Mouse (Mus musculus) hindbrain, postnatal 0 days (tissue): ENCODE results near the gene Magi2. TPM values are rescaled to one million over a fixed set of nuclear protein-coding genes. Genes with fewer than 3 reads are reported as not detected.
A peak's percentile ranks its signal among the peaks of the same experiment; 100 is the strongest.

Source experiments
- ATAC-seq: fragments of 200-750 bp; cut with Nextera tagmentation; 2 replicates; pipeline ENCODE4 v1.8.0; 2017; ENCODE audit warnings: mild to moderate bottlenecking, moderate TSS enrichment, moderate library complexity
- DNase-seq: peaks from one replicate; pipeline ENCODE4 v3.0.0-alpha.2; 2015; ENCODE audit warnings: low spot score
- H3K27ac ChIP-seq: fragments of 300-500 bp; sonication (generic); 2 replicates; pipeline ENCODE4 v1.5.1; 2014; ENCODE audit warnings: mild to moderate bottlenecking
- H3K27me3 ChIP-seq: fragments of 300-500 bp; sonication (generic); 2 replicates; pipeline ENCODE4 v1.6.1; 2014; ENCODE audit warnings: low read length, mixed read lengths; ENCODE audit not compliant: insufficient read depth
- H3K36me3 ChIP-seq: fragments of 300-500 bp; sonication (generic); 2 replicates; pipeline ENCODE4 v1.6.1; 2014; ENCODE audit warnings: low read length, mixed read lengths; ENCODE audit not compliant: insufficient read depth
- H3K4me1 ChIP-seq: fragments of 300-500 bp; sonication (generic); 2 replicates; pipeline ENCODE4 v1.6.1; 2014; ENCODE audit warnings: antibody characterized with exemption, low read length, mixed read lengths; ENCODE audit not compliant: insufficient read depth
- H3K4me2 ChIP-seq: fragments of 300-500 bp; sonication (generic); 2 replicates; pipeline ENCODE4 v1.6.1; 2014; ENCODE audit warnings: low read depth, mild to moderate bottlenecking, low read length, moderate library complexity, mixed read lengths
- H3K4me3 ChIP-seq: fragments of 300-500 bp; sonication (generic); 2 replicates; pipeline ENCODE4 v1.5.1; 2014; ENCODE audit warnings: low read length
- H3K9ac ChIP-seq: fragments of 300-500 bp; sonication (generic); replicated peaks from 2 replicates; pipeline ENCODE4 v1.6.1; 2014; ENCODE audit warnings: mild to moderate bottlenecking, low read length, moderate library complexity, mixed read lengths
- H3K9me3 ChIP-seq: fragments of 300-500 bp; sonication (generic); 2 replicates; pipeline ENCODE4 v1.6.1; 2016; ENCODE audit warnings: low read length, mixed read lengths
- CTCF ChIP-seq: IDR thresholded peaks from 2 replicates; pipeline ENCODE4 v1.5.1; 2016; ENCODE audit warnings: antibody characterized with exemption, control low read depth, low read depth
- WGBS: fragments of 180-500 bp; shearing (Covaris S2); extraction: QIAGEN DNeasy Blood & Tissue Kit; methylation state at CpG from one replicate; pipeline ENCODE4 v1.1.7; 2014; 5-methylcytosine and 5-hydroxymethylcytosine counted together
- polyA plus RNA-seq: library from polyadenylated mRNA; unstranded; fragments of >200 nt; fragmentation: Nextera tagmentation; extraction: Ambion mirVana; gene quantifications from 2 replicates; pipeline ENCODE4 v1.2.1, GENCODE M21; 2015
- total RNA-seq: library from RNA; depleted of rRNA; stranded (reverse); fragments of >200 nt; gene quantifications from 2 replicates; pipeline ENCODE4 v1.2.3, GENCODE M21; 2014

Gene Magi2
- total and polyA plus RNA-seq, 2 experiments from 2014 or later, result 17.3 to 45.5 TPM

DNA sequence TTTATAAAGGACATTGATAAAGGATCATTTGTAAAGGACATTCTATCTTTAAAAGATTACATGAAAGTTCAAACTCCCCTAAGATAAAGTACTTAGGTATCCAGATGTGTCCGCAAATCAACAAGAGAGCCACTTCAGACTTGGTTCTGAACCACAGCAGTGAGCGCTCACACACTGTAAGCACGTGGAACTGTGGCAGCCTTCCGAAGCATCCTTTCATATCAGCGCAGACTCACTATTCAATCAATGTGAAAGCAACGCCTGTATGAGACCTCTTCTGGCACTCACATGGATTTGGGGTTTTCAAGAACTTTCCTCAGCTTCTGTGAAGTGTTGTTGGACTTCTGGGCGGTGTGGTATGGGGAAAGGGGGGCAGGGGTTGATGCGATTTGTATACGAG lies 970.6 kb downstream of the Magi2 start:
- Histone ChIP-seq H3K9ac (no peak overlapping the region), H3K27ac (no peak overlapping the region; the same call in 1 of the 2 replicates), H3K36me3 (no peaks in the 10 kb centered on the region), H3K9me3 (no peaks in the 10 kb centered on the region), H3K4me1 (no peaks in the 10 kb centered on the region), H3K27me3 (no peaks in the 10 kb centered on the region), H3K4me2 (peak overlapping the region; percentile 5; the same call in 1 of the 2 replicates), H3K4me3 (no peak overlapping the region)
- TF ChIP-seq CTCF, result no peak
- ATAC-seq (no peak), DNase-seq (peak; percentile 15)
- 58% methylated on average over 9 of the region's 9 CpGs for WGBS

GRCm38 (mm10) chr5:20201348-20201747 lies 974.5 kb downstream of the Magi2 start:
- no peak overlapping the region for H3K9ac ChIP-seq
- DNase-seq, result no peak
- no peaks in the 10 kb centered on the region for H3K4me1 ChIP-seq
- no peak overlapping the region for H3K27ac ChIP-seq
- no peak overlapping the region for H3K4me3 ChIP-seq
- no peaks in the 10 kb centered on the region for H3K27me3 ChIP-seq
- ATAC-seq, result no peak
- no peaks in the 10 kb centered on the region for H3K9me3 ChIP-seq
- H3K4me2 ChIP-seq, result no peak overlapping the region
- 47% methylated on average over 1 of the region's 1 CpGs for WGBS
- no peaks in the 10 kb centered on the region for H3K36me3 ChIP-seq
- no peak for TF ChIP-seq CTCF

DNA sequence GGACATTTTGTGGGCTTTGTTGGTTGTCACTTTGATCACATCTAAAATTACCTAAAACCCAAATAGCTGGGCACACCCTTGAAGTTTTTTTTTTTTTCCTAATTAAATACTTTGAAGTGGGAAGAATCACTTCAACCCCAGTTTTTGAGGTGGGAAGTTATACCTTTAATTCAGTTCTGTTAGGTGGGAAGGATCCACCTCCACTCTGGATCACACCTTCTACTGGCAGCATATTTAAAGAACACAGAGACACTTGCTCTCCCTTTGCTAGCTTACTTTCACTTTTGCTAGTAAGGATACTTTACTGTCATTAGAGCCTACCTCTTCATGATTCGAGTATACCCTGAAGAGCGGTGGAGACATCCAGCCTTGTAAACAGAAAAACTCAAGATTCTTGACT lies 981.3 kb downstream of the Magi2 start:
- Histone ChIP-seq H3K4me2 (no peak overlapping the region), H3K9me3 (no peaks in the 10 kb centered on the region), H3K36me3 (no peaks in the 10 kb centered on the region), H3K27ac (no peak overlapping the region), H3K27me3 (no peaks in the 10 kb centered on the region), H3K4me3 (no peak overlapping the region), H3K9ac (no peak overlapping the region), H3K4me1 (no peaks in the 10 kb centered on the region)
- ATAC-seq (no peak), DNase-seq (no peak)
- no peak for TF ChIP-seq CTCF
- WGBS, result 98% methylated on average over 2 of the region's 2 CpGs

GRCm38 (mm10) chr5:20213299-20213698 lies 986.5 kb downstream of the Magi2 start:
- Histone ChIP-seq H3K9me3 (no peaks in the 10 kb centered on the region), H3K4me1 (no peaks in the 10 kb centered on the region), H3K36me3 (no peaks in the 10 kb centered on the region), H3K4me3 (no peak overlapping the region), H3K4me2 (no peak overlapping the region), H3K27ac (no peak overlapping the region), H3K27me3 (no peaks in the 10 kb centered on the region), H3K9ac (no peak overlapping the region)
- ATAC-seq (no peak), DNase-seq (no peak)
- 71% methylated on average over 2 of the region's 2 CpGs for WGBS
- no peak for TF ChIP-seq CTCF

DNA sequence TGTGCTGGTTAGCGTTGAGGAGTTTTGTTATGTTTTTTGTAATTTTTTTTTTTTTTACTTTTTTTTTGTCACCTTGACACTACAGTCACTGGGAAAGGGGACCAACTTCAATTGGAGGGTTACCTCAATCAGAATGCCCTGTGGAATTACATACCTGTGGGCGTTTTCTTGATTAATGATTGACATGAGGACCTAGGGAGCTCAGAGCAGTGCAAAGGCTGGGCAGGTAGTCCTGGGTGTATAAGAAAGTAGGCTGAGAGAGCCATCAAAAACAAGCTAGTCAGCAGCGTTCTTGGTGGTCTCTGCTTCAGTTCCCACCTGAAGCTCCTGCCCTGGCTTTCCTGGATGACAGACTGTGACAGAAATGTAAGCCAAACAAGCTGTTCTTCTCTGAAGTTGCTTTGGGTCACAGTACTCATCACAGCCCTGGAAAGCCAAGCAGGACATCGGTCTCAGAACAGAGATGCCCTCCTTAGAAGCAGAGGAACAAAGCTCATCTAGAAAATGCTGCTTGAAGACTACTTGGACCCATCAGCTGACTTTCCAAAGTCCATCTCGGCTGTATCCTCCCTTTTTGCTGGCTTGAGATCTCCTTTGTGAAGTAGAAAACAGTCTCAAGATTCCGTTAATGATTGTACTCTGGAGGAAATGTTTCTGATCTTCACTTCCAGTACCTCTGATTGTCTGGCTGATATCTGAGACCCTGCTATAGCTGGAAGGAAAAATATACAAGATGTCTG lies 999.8 kb downstream of the Magi2 start:
- WGBS, result 84% methylated on average over 6 of the region's 6 CpGs
- Histone ChIP-seq H3K36me3 (no peaks in the 10 kb centered on the region), H3K27ac (no peak overlapping the region), H3K9ac (no peak overlapping the region), H3K4me3 (no peak overlapping the region), H3K27me3 (no peaks in the 10 kb centered on the region), H3K9me3 (no peaks in the 10 kb centered on the region), H3K4me1 (0 out of 2 replicates have a peak, but pooled peaks cover 2% of the 10 kb centered on the region), H3K4me2 (no peak overlapping the region)
- no peak for DNase-seq
- ATAC-seq, result no peak
- TF ChIP-seq CTCF, result no peak

- H3K4me3 ChIP-seq, result peak overlapping the region; percentile 34
- H3K4me1 ChIP-seq, result 0 out of 2 replicates have a peak, but pooled peaks cover 2% of the 10 kb centered on the region
- H3K27ac ChIP-seq, result peak overlapping the region; percentile 55
- WGBS, result 27% methylated on average over 16 of the region's 16 CpGs
- peak overlapping the region; percentile 44; the same call in 1 of the 2 replicates for H3K9ac ChIP-seq
- H3K9me3 ChIP-seq, result no peaks in the 10 kb centered on the region
- no peaks in the 10 kb centered on the region for H3K36me3 ChIP-seq
- TF ChIP-seq CTCF, result no peak
- DNase-seq, result peak; percentile 58
- H3K4me2 ChIP-seq, result peak overlapping the region; percentile 51
- peak; percentile 65 for ATAC-seq
- H3K27me3 ChIP-seq, result no peaks in the 10 kb centered on the region
Measured at GRCm38 (mm10) chr5:20227912-20228762, 1001.3 kb downstream of the Magi2 start.
